ENCODE assay signal across 8 mouse cellular contexts in the genomic region with DNA sequence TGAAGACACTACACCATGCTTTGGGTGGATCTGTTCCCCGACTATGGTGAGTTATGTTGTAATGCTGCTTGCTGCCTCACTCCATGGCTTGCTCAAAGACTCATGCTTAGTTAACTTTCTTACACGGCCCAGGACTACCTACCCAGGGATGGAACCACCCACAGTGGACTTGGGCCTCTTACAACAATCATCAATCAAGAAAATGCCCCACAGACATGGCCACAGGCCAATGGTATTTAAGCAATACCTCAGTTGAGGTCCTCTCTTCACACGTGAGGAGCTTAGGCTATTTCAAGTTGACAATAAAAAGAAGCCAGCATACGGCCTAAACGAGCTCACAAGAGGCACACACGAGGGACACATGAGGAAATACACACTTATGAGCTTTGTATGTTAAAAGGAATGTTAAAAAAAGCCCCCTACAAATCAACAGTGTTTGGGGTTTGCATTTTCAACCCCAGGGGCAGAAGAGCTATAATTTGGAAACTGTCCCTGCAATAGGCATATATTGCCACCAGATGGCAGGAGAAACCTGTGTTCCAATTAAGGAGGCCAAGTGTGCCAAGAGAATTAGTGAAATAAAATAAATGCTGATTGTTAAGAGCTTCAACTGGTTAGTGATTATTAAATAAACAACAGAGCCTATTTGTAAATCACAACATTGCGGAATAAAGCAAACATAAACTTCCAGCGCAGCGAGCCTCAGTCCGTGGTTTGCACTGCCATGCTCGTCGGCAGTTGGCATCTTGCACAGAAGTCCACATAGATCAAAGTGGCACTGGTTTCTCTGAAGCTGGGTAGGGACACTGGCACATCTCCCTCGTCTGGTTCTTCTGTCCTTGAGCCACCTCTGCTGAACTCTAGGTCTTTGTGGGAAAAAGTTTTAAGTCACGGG. TPM values are rescaled to one million over a fixed set of nuclear protein-coding genes. Genes with fewer than 3 reads are reported as not detected.
DNase-seq lines count a peak whose midpoint lies in the region; ATAC-seq and TF ChIP-seq lines count a peak whose summit lies in the region.

No protein-coding gene starts in this region.

- no peaks in the 10 kb centered on the region for H3K27me3 ChIP-seq in intestine, embryonic 14.5 days (replicated peaks; ENCODE audit: control insufficient read depth, insufficient read depth, low read length)
- H3K27me3 ChIP-seq in intestine, embryonic 16.5 days (replicated peaks; ENCODE audit: control insufficient read depth, insufficient read depth, low read length): no peaks in the 10 kb centered on the region
- H3K27me3 ChIP-seq in CH12.LX (replicated peaks): no peaks in the 10 kb centered on the region

- dilution Hi-C loops in CH12.LX (cut with MboI; ENCODE audit: extremely low pct_ligation_motif_present, extremely low pct_unique_long_range_greater_than_20kb, low sequenced_read_pairs): no loop called here

- H3K9me3 ChIP-seq in intestine, embryonic 14.5 days (ENCODE audit: control insufficient read depth, low read length): no peaks in the 10 kb centered on the region
- H3K9me3 ChIP-seq in intestine, embryonic 16.5 days (ENCODE audit: control insufficient read depth, low read length): no peaks in the 10 kb centered on the region
- H3K9me3 ChIP-seq in CH12.LX (replicated peaks; ENCODE audit: low read length): no peaks in the 10 kb centered on the region

- H3K79me2 ChIP-seq in CH12.LX (replicated peaks; ENCODE audit: control insufficient read depth, extremely low read depth, insufficient read depth, poor library complexity, severe bottlenecking): no peaks in the 10 kb centered on the region

- peaks cover 9% of the 10 kb centered on the region for H3K4me1 ChIP-seq in intestine, embryonic 14.5 days (replicated peaks; ENCODE audit: control insufficient read depth, insufficient read depth, low read length)
- H3K4me1 ChIP-seq in intestine, embryonic 16.5 days (ENCODE audit: control insufficient read depth, insufficient read depth, low read length): no peaks in the 10 kb centered on the region; the same call in 1 of the 2 replicates
- peaks cover 0 to 9% of the 10 kb centered on the region in 2 experiments; a peak in 2 of 4 replicates for H3K4me1 ChIP-seq in CH12.LX (ENCODE audit: control insufficient read depth in 1 of 2, insufficient read depth in 2 of 2)

- H3K36me3 ChIP-seq in intestine, embryonic 14.5 days (ENCODE audit: control insufficient read depth, insufficient read depth, low read length): no peaks in the 10 kb centered on the region
- no peaks in the 10 kb centered on the region for H3K36me3 ChIP-seq in intestine, embryonic 16.5 days (ENCODE audit: control insufficient read depth, insufficient read depth, low read length)
- H3K36me3 ChIP-seq in CH12.LX (replicated peaks in 1 of 2; ENCODE audit: control insufficient read depth in 1 of 2, insufficient read depth in 1 of 2, low read length in 1 of 2): no peaks in the 10 kb centered on the region

- WGBS in intestine, embryonic 14.5 days: 65% methylated on average over 14 of the region's 14 CpGs
- 64% methylated on average over 14 of the region's 14 CpGs for WGBS in intestine, embryonic 16.5 days

- no peak for ATAC-seq in intestine, embryonic 14.5 days (replicated peaks; ENCODE audit: low FRiP score, low TSS enrichment, low read depth)
- ATAC-seq in intestine, embryonic 16.5 days: no peak

- no peak overlapping the region for H3K4me3 ChIP-seq in intestine, embryonic 14.5 days (ENCODE audit: low read depth, low read length)
- no peak overlapping the region for H3K4me3 ChIP-seq in intestine, embryonic 16.5 days (ENCODE audit: low read length)
- H3K4me3 ChIP-seq in CH12.LX (replicated peaks in 1 of 3; ENCODE audit: low read depth in 2 of 3, low read length in 2 of 3, poor library complexity in 1 of 3): no peak overlapping the region

- DNase-seq in intestine, embryonic 14.5 days (ENCODE audit: low spot score): peak; percentile 62
- peak; percentile 50 for DNase-seq in CH12.LX (ENCODE audit: extremely low read depth)
- DNase-seq in cerebellum, adult 9-10 months: peak; percentile 48
- DNase-seq in heart, postnatal 14 days: peak; percentile 22 to 54
- DNase-seq in left cerebral cortex, adult 11 months (ENCODE audit: low spot score): peak; percentile 19
- DNase-seq in neural tube, embryonic 10.5 days (ENCODE audit: extremely low spot score, low spot score): peak; percentile 26
- DNase-seq in testis, postnatal 10 days (ENCODE audit: low spot score): no peak

- peak; percentile 97 for TF ChIP-seq RAD21 in CH12.LX (IDR thresholded peaks at IDR 0.05; ENCODE audit: low read depth, low read length)

- intact Hi-C loops in heart, postnatal 14 days (cut with DNase I): loop anchor here (1.0 kb wide), 2 partner anchors 34 to 1357 kb away; no protein-coding TSS in a partner anchor

- no peak for TF ChIP-seq EP300 in CH12.LX (IDR thresholded peaks at IDR 0.05; ENCODE audit: low read length)

- TF ChIP-seq POLR2A in CH12.LX (IDR thresholded peaks at IDR 0.05; ENCODE audit: low read depth, low read length): no peak

- no peak overlapping the region for H3K9ac ChIP-seq in intestine, embryonic 14.5 days (ENCODE audit: low read length)
- H3K9ac ChIP-seq in intestine, embryonic 16.5 days (ENCODE audit: low read depth, low read length): no peak overlapping the region
- no peak overlapping the region for H3K9ac ChIP-seq in CH12.LX (ENCODE audit: insufficient read depth, low read depth)

- in situ Hi-C loops in CH12.LX (cut with MboI; ENCODE audit: low pct_ligation_motif_present, low pct_unique_long_range_greater_than_20kb, low sequenced_read_pairs): no loop called here

- H3K27ac ChIP-seq in intestine, embryonic 14.5 days (ENCODE audit: low read depth): no peak overlapping the region
- no peak overlapping the region for H3K27ac ChIP-seq in intestine, embryonic 16.5 days (ENCODE audit: low read length)
- no peak overlapping the region for H3K27ac ChIP-seq in CH12.LX (ENCODE audit: insufficient read depth, low read depth)

- H3K4me2 ChIP-seq in intestine, embryonic 14.5 days (ENCODE audit: low read length): no peak overlapping the region
- H3K4me2 ChIP-seq in intestine, embryonic 16.5 days (ENCODE audit: low read depth, low read length): no peak overlapping the region
- H3K4me2 ChIP-seq in CH12.LX (ENCODE audit: insufficient read depth, low read depth, poor library complexity, severe bottlenecking): no peak overlapping the region

- TF ChIP-seq CTCF in CH12.LX (conservative IDR thresholded peaks at IDR 0.05 in 1 of 2, IDR thresholded peaks at IDR 0.05 in 1 of 2; ENCODE audit: low read depth in 2 of 2, low read length in 2 of 2): peak; percentile 66 to 92

TF ChIP-seq in CH12.LX, 34 proteins besides CTCF, POLR2A, EP300 and RAD21:
- TF ChIP-seq ELF1 (IDR thresholded peaks at IDR 0.05; ENCODE audit: low read depth, low read length) (no peak), ZC3H11A (IDR thresholded peaks at IDR 0.05; ENCODE audit: low read depth, low read length) (peak; percentile 81), SMC3 (IDR thresholded peaks at IDR 0.05; ENCODE audit: low read depth, low read length) (peak; percentile 94), MAFK (IDR thresholded peaks at IDR 0.05; ENCODE audit: insufficient replicate concordance, low read length) (no peak)

RNA-seq across cellular contexts. Expression of a gene that starts 58.8 kb away (rescaled TPM):
- polyA plus RNA-seq in intestine, embryonic 14.5 days (2014; fragmentation: Nextera tagmentation; extraction: Ambion mirVana): 6.2 and 7.2 TPM in 2 replicates
- polyA plus RNA-seq in intestine, embryonic 16.5 days (2015; fragmentation: Nextera tagmentation; extraction: Ambion mirVana): 7.3 and 7.8 TPM in 2 replicates
- total RNA-seq in CH12.LX (2012; rRNA removed): 5.4 and 5.9 TPM in 2 replicates
- total RNA-seq in CH12.LX (2014; rRNA removed): 10.5 and 10.6 TPM in 2 replicates
- 9.7 and 10.8 TPM in 2 replicates for polyA plus RNA-seq in CH12.LX (2012; ENCODE audit: insufficient read length, low read depth)
- 10 to 100 TPM; 13.9 to 17.0 TPM for total RNA-seq in heart, postnatal 14 days (2021)
